Mouse (Mus musculus): ENCODE data around the gene Pgam1.
"Not testable (repeated sequence)": the region's sequence is repeated elsewhere in the genome, so short reads cannot be mapped to it uniquely, and the experiment has no call there.

Pgam1 gene

DNA sequence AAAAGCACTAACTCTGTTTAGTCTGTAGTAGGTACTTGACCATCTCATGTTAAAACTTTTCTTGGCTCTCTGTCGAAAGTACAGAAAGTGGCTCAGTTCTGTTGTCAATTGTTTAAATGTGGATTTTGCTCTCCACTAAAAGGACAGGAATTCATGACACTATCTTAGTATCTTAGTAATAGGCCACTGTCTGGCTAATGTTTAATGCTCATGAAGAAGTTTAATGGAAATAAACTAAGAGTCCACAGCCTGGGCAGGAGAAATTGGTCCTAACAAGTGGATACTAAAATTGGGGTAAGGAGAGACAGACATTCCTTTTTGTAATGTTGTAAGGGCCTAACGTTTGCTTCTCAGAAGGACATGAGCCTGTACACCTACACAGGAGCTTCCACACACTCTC, 1.3 kb upstream of the Pgam1 start:
- no peak for DNase-seq (ENCODE audit: low read depth)

GRCm38 (mm10) chr19:41912121-41913080, 678 bp downstream of the Pgam1 start:
- DNase-seq (ENCODE audit: low read depth) = peak; percentile 41

GRCm38 (mm10) chr19:41913774-41914591, 2.3 kb downstream of the Pgam1 start:
- DNase-seq (ENCODE audit: low read depth) = peak; percentile 39

DNA sequence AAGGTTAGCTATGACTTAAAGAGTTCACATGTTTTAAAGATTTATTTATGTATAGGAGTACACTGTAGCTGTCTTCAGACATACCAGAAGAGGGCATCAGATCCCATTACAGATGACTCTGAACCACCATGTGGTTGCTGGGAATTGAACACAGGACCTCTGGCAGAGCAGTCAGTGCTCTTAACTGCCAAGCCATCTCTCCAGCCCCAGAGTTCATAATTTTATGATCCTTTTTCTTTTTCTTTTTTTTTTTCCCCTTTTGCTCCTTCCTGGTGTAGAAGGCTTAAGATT, 2.8 kb downstream of the Pgam1 start:
- not testable (repeated sequence) for DNase-seq (ENCODE audit: low read depth)

- no peak for DNase-seq (ENCODE audit: low read depth)
Measured at GRCm38 (mm10) chr19:41915294-41915693, 3.6 kb downstream of the Pgam1 start.

- DNase-seq (ENCODE audit: low read depth) = no peak
Measured at GRCm38 (mm10) chr19:41916853-41917252, 5.1 kb downstream of the Pgam1 start.

DNA sequence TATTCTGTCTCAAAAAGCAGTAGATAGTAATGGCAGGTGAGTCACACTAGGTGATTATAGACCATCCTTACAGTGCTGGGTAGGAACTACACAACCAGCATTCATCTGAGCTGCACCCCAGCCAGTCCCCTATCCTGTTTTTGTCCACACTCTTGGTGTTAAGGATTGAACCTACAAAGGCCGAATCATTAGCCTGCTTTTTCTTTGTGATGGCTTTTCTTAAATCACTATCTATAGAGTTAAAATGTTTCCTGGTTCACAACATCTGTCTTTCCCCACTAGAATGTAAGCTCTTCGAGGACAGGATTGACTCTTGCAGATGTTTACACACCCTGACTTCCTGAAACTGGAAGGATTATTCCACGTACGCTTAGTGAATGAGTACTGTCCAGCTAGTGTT, 7.7 kb downstream of the Pgam1 start:
- no peak for DNase-seq (ENCODE audit: low read depth)

GRCm38 (mm10) chr19:41920412-41921067, 8.8 kb downstream of the Pgam1 start:
- DNase-seq (ENCODE audit: low read depth) = no peak

- no peak for DNase-seq (ENCODE audit: low read depth)
Measured at GRCm38 (mm10) chr19:41932686-41933085, 21.0 kb downstream of the Pgam1 start.

GRCm38 (mm10) chr19:41933179-41934086, 21.7 kb downstream of the Pgam1 start, which contains the start of the genes Exosc1 and Zdhhc16:
TSS of gene Exosc1 (minus strand) at chr19:41933423.
TSS of gene Zdhhc16 (plus strand) at chr19:41933480.
- peak; percentile 99 for DNase-seq (ENCODE audit: low read depth)

GRCm38 (mm10) chr19:41934124-41934523, 22.4 kb downstream of the Pgam1 start:
- DNase-seq (ENCODE audit: low read depth) = no peak

GRCm38 (mm10) chr19:41935921-41936320, 24.2 kb downstream of the Pgam1 start:
- DNase-seq (ENCODE audit: low read depth) = peak; percentile 54

- no peak for DNase-seq (ENCODE audit: low read depth)
Measured at GRCm38 (mm10) chr19:41938539-41938938, 26.8 kb downstream of the Pgam1 start.

- no peak for DNase-seq (ENCODE audit: low read depth)
Measured at GRCm38 (mm10) chr19:41943841-41944240, 32.1 kb downstream of the Pgam1 start.

GRCm38 (mm10) chr19:41952287-41952686, 40.6 kb downstream of the Pgam1 start:
- peak; percentile 60 for DNase-seq (ENCODE audit: low read depth)

- DNase-seq (ENCODE audit: low read depth) = no peak
Measured at GRCm38 (mm10) chr19:41953574-41953973, 41.9 kb downstream of the Pgam1 start.
